Mouse (Mus musculus) splenic B cell, adult 2 months (primary cell): ENCODE data around the gene Wee2.

Experiments
- DNase-seq: peaks from one replicate; pipeline ENCODE4 v3.0.0-alpha.2; 2011; ENCODE audit warnings: low read depth, low spot score
- H3K27me3 ChIP-seq: 2 replicates; pipeline ENCODE4 v1.6.1; 2012; ENCODE audit warnings: mild to moderate bottlenecking, low read length, moderate library complexity, mixed read lengths; ENCODE audit not compliant: control insufficient read depth, poor library complexity, insufficient read depth, severe bottlenecking
- H3K36me3 ChIP-seq: 2 replicates; pipeline ENCODE4 v1.6.1; 2012; ENCODE audit warnings: mild to moderate bottlenecking, low read length, moderate library complexity, mixed read lengths; ENCODE audit not compliant: control insufficient read depth, poor library complexity, insufficient read depth, severe bottlenecking

The Wee2 gene

GRCm38 (mm10) chr6:40430251-40430650 is 8.6 kb upstream of the Wee2 start:
- Histone ChIP-seq H3K36me3 (no peaks in the 10 kb centered on the region), H3K27me3 (no peaks in the 10 kb centered on the region)
- DNase-seq = peak; percentile 84

- no peaks in the 10 kb centered on the region for H3K36me3 ChIP-seq
- DNase-seq = no peak
- no peaks in the 10 kb centered on the region for H3K27me3 ChIP-seq
Observed at GRCm38 (mm10) chr6:40430878-40431277, 8.0 kb upstream of the Wee2 start.

- no peaks in the 10 kb centered on the region for H3K27me3 ChIP-seq
- no peaks in the 10 kb centered on the region for H3K36me3 ChIP-seq
Observed at GRCm38 (mm10) chr6:40431356-40431755, 7.5 kb upstream of the Wee2 start.

GRCm38 (mm10) chr6:40431812-40432211 is 7.1 kb upstream of the Wee2 start:
- Histone ChIP-seq H3K36me3 (no peaks in the 10 kb centered on the region), H3K27me3 (no peaks in the 10 kb centered on the region)
- DNase-seq = peak; percentile 36

More at GRCm38 (mm10) chr6:40431356-40431755, 7.5 kb upstream of the Wee2 start:
- DNase-seq = no peak

GRCm38 (mm10) chr6:40432346-40433275 is 6.3 kb upstream of the Wee2 start:
- Histone ChIP-seq H3K27me3 (no peaks in the 10 kb centered on the region), H3K36me3 (no peaks in the 10 kb centered on the region)
- peak; percentile 84 for DNase-seq

GRCm38 (mm10) chr6:40434697-40435096 is 4.2 kb upstream of the Wee2 start:
- H3K27me3 ChIP-seq = no peaks in the 10 kb centered on the region
- H3K36me3 ChIP-seq = no peaks in the 10 kb centered on the region
- DNase-seq = no peak

GRCm38 (mm10) chr6:40435151-40436046 is 3.5 kb upstream of the Wee2 start:
- DNase-seq = peak; percentile 42
- H3K27me3 ChIP-seq = no peaks in the 10 kb centered on the region

GRCm38 (mm10) chr6:40436047-40436483 is 2.8 kb upstream of the Wee2 start, which contains the start of gene E330009J07Rik:
E330009J07Rik (minus strand) TSS chr6:40436135.
- Histone ChIP-seq H3K27me3 (no peaks in the 10 kb centered on the region), H3K36me3 (no peaks in the 10 kb centered on the region)
- DNase-seq = peak; percentile 74

More at GRCm38 (mm10) chr6:40435151-40436046, 3.5 kb upstream of the Wee2 start:
- no peaks in the 10 kb centered on the region for H3K36me3 ChIP-seq

- H3K27me3 ChIP-seq = no peaks in the 10 kb centered on the region
- DNase-seq = peak; percentile 32
- no peaks in the 10 kb centered on the region for H3K36me3 ChIP-seq
Observed at GRCm38 (mm10) chr6:40439731-40440130, 843 bp downstream of the Wee2 start.

GRCm38 (mm10) chr6:40441276-40441675 is 2.4 kb downstream of the Wee2 start:
- Histone ChIP-seq H3K27me3 (no peaks in the 10 kb centered on the region), H3K36me3 (no peaks in the 10 kb centered on the region)
- DNase-seq = no peak

- Histone ChIP-seq H3K36me3 (no peaks in the 10 kb centered on the region), H3K27me3 (no peaks in the 10 kb centered on the region)
- peak; percentile 50 for DNase-seq
Observed at GRCm38 (mm10) chr6:40441755-40442154, 2.9 kb downstream of the Wee2 start.

- H3K36me3 ChIP-seq = no peaks in the 10 kb centered on the region
- H3K27me3 ChIP-seq = no peaks in the 10 kb centered on the region
Observed at GRCm38 (mm10) chr6:40443281-40443928, 4.5 kb downstream of the Wee2 start.

GRCm38 (mm10) chr6:40448626-40449025 is 9.7 kb downstream of the Wee2 start:
- no peak for DNase-seq
- Histone ChIP-seq H3K36me3 (no peaks in the 10 kb centered on the region), H3K27me3 (no peaks in the 10 kb centered on the region; the same call in 1 of the 2 replicates)

More at GRCm38 (mm10) chr6:40443281-40443928, 4.5 kb downstream of the Wee2 start:
- no peak for DNase-seq

GRCm38 (mm10) chr6:40454436-40455041 is 15.7 kb downstream of the Wee2 start:
- Histone ChIP-seq H3K36me3 (no peaks in the 10 kb centered on the region), H3K27me3 (no peaks in the 10 kb centered on the region; the same call in 1 of the 2 replicates)
- peak; percentile 54 for DNase-seq
